Mouse (Mus musculus): ENCODE data around the gene Cacna2d2. TPM values are rescaled to one million over a fixed set of nuclear protein-coding genes. Genes with fewer than 3 reads are reported as not detected.

The Cacna2d2 gene
- polyA plus RNA-seq, 1 experiment from 2014 or later: 2.6 TPM

- Histone ChIP-seq H3K4me1 (replicated peaks) (peaks cover 38% of the 10 kb centered on the region), H3K4me2 (peak within 1 kb of the TSS; percentile 72), H3K27ac (peak within 1 kb of the TSS; percentile 42), H3K9ac (peak within 1 kb of the TSS; percentile 66), H3K9me3 (replicated peaks) (no peaks in the 10 kb centered on the region), H3K27me3 (no peaks in the 10 kb centered on the region), H3K4me3 (peak within 1 kb of the TSS; percentile 71), H3K36me3 (peaks cover 37% of the 10 kb centered on the region)
- peak; percentile 88 for ATAC-seq (replicated peaks; ENCODE audit: insufficient number of reproducible peaks, insufficient read depth, low FRiP score, low read depth)
- WGBS: under 1% methylated on average over 46 of the region's 46 CpGs
Measured at GRCm38 (mm10) chr9:107541474-107542351, 142.3 kb downstream of the Cacna2d2 start, which contains the start of the genes Cyb561d2 and Nprl2. Gene Cyb561d2 (minus strand): TSS chr9:107542193. Gene Nprl2 (plus strand): TSS chr9:107542226.

- Histone ChIP-seq H3K27ac (peak overlapping the region; percentile 42), H3K27me3 (no peaks in the 10 kb centered on the region), H3K36me3 (peaks cover 34% of the 10 kb centered on the region), H3K9me3 (replicated peaks) (no peaks in the 10 kb centered on the region), H3K9ac (peak overlapping the region; percentile 66), H3K4me2 (peak overlapping the region; percentile 72), H3K4me3 (peak overlapping the region; percentile 71), H3K4me1 (replicated peaks) (peaks cover 38% of the 10 kb centered on the region)
- under 1% methylated on average over 11 of the region's 11 CpGs for WGBS
- 0 out of 2 replicates have a peak, but pooled peaks have one; percentile 2 for ATAC-seq (replicated peaks; ENCODE audit: insufficient number of reproducible peaks, insufficient read depth, low FRiP score, low read depth)
Measured at GRCm38 (mm10) chr9:107542352-107542686, 142.9 kb downstream of the Cacna2d2 start.

- no peak for ATAC-seq (replicated peaks; ENCODE audit: insufficient number of reproducible peaks, insufficient read depth, low FRiP score, low read depth)
- peak overlapping the region; percentile 72 for H3K4me2 ChIP-seq
- H3K9me3 ChIP-seq (replicated peaks): no peaks in the 10 kb centered on the region
- 46% methylated on average over 8 of the region's 8 CpGs for WGBS
- H3K4me3 ChIP-seq: peak overlapping the region; percentile 71
- peaks cover 31% of the 10 kb centered on the region for H3K36me3 ChIP-seq
- no peaks in the 10 kb centered on the region for H3K27me3 ChIP-seq
- H3K4me1 ChIP-seq (replicated peaks): peaks cover 39% of the 10 kb centered on the region
- H3K9ac ChIP-seq: peak overlapping the region; percentile 66
- no peak overlapping the region for H3K27ac ChIP-seq
Measured at GRCm38 (mm10) chr9:107542721-107543120, 143.3 kb downstream of the Cacna2d2 start.

GRCm38 (mm10) chr9:107543299-107543698 lies 143.9 kb downstream of the Cacna2d2 start:
- H3K27ac ChIP-seq: no peak overlapping the region
- WGBS: 78% methylated on average over 11 of the region's 11 CpGs
- H3K4me2 ChIP-seq: no peak overlapping the region
- H3K9me3 ChIP-seq (replicated peaks): no peaks in the 10 kb centered on the region
- ATAC-seq (replicated peaks; ENCODE audit: insufficient number of reproducible peaks, insufficient read depth, low FRiP score, low read depth): no peak
- peaks cover 25% of the 10 kb centered on the region for H3K36me3 ChIP-seq
- no peaks in the 10 kb centered on the region for H3K27me3 ChIP-seq
- H3K4me3 ChIP-seq: no peak overlapping the region
- peaks cover 39% of the 10 kb centered on the region for H3K4me1 ChIP-seq (replicated peaks)
- H3K9ac ChIP-seq: no peak overlapping the region

- Histone ChIP-seq H3K27me3 (peaks cover 6% of the 10 kb centered on the region; the same call in 1 of the 2 replicates), H3K9me3 (replicated peaks) (no peaks in the 10 kb centered on the region), H3K27ac (no peak overlapping the region), H3K4me3 (no peak overlapping the region), H3K36me3 (peaks cover 15% of the 10 kb centered on the region; the same call in 1 of the 2 replicates), H3K4me2 (no peak overlapping the region), H3K9ac (no peak overlapping the region), H3K4me1 (replicated peaks) (peaks cover 39% of the 10 kb centered on the region)
- ATAC-seq (replicated peaks; ENCODE audit: insufficient number of reproducible peaks, insufficient read depth, low FRiP score, low read depth): no peak
- 92% methylated on average over 17 of the region's 17 CpGs for WGBS
Measured at GRCm38 (mm10) chr9:107544196-107544700, 144.8 kb downstream of the Cacna2d2 start.

GRCm38 (mm10) chr9:107544729-107545128 lies 145.3 kb downstream of the Cacna2d2 start:
- 88% methylated on average over 12 of the region's 12 CpGs for WGBS
- H3K36me3 ChIP-seq: peaks cover 11% of the 10 kb centered on the region; the same call in 1 of the 2 replicates

GRCm38 (mm10) chr9:107545199-107545598 lies 145.8 kb downstream of the Cacna2d2 start:
- H3K4me2 ChIP-seq: no peak overlapping the region
- H3K27me3 ChIP-seq: peaks cover 11% of the 10 kb centered on the region; the same call in 1 of the 2 replicates
- H3K36me3 ChIP-seq: peaks cover 8% of the 10 kb centered on the region; the same call in 1 of the 2 replicates
- no peak overlapping the region for H3K27ac ChIP-seq
- no peak overlapping the region for H3K4me3 ChIP-seq
- H3K9me3 ChIP-seq (replicated peaks): no peaks in the 10 kb centered on the region
- no peak overlapping the region for H3K9ac ChIP-seq
- H3K4me1 ChIP-seq (replicated peaks): peaks cover 39% of the 10 kb centered on the region
- 79% methylated on average over 10 of the region's 10 CpGs for WGBS
- no peak for ATAC-seq (replicated peaks; ENCODE audit: insufficient number of reproducible peaks, insufficient read depth, low FRiP score, low read depth)

More at GRCm38 (mm10) chr9:107544729-107545128, 145.3 kb downstream of the Cacna2d2 start:
- Histone ChIP-seq H3K4me2 (no peak overlapping the region), H3K27me3 (peaks cover 8% of the 10 kb centered on the region; the same call in 1 of the 2 replicates), H3K4me3 (no peak overlapping the region), H3K27ac (no peak overlapping the region), H3K4me1 (replicated peaks) (peaks cover 39% of the 10 kb centered on the region), H3K9ac (no peak overlapping the region), H3K9me3 (replicated peaks) (no peaks in the 10 kb centered on the region)
- ATAC-seq (replicated peaks; ENCODE audit: insufficient number of reproducible peaks, insufficient read depth, low FRiP score, low read depth): no peak

- Histone ChIP-seq H3K9me3 (replicated peaks) (no peaks in the 10 kb centered on the region), H3K36me3 (peaks cover 8% of the 10 kb centered on the region; the same call in 1 of the 2 replicates), H3K4me2 (no peak overlapping the region), H3K4me3 (no peak overlapping the region), H3K4me1 (replicated peaks) (peaks cover 39% of the 10 kb centered on the region), H3K9ac (no peak overlapping the region), H3K27ac (no peak overlapping the region), H3K27me3 (peaks cover 14% of the 10 kb centered on the region; the same call in 1 of the 2 replicates)
- no peak for ATAC-seq (replicated peaks; ENCODE audit: insufficient number of reproducible peaks, insufficient read depth, low FRiP score, low read depth)
- 14% methylated on average over 3 of the region's 3 CpGs for WGBS
Measured at GRCm38 (mm10) chr9:107545602-107546001, 146.2 kb downstream of the Cacna2d2 start.

- Histone ChIP-seq H3K36me3 (peaks cover 8% of the 10 kb centered on the region; the same call in 1 of the 2 replicates), H3K9ac (0 out of 2 replicates have a peak within 1 kb of the TSS, but pooled peaks have one; percentile 7), H3K27me3 (peaks cover 18% of the 10 kb centered on the region; the same call in 1 of the 2 replicates), H3K4me2 (peak within 1 kb of the TSS; percentile 58), H3K9me3 (replicated peaks) (no peaks in the 10 kb centered on the region), H3K4me1 (replicated peaks) (peaks cover 44% of the 10 kb centered on the region), H3K4me3 (peak within 1 kb of the TSS; percentile 26), H3K27ac (0 out of 2 replicates have a peak within 1 kb of the TSS, but pooled peaks have one; percentile 11)
- ATAC-seq (replicated peaks; ENCODE audit: insufficient number of reproducible peaks, insufficient read depth, low FRiP score, low read depth): peak; percentile 33; the same call in 1 of the 2 replicates
- 3% methylated on average over 20 of the region's 20 CpGs for WGBS
Measured at GRCm38 (mm10) chr9:107547026-107547425, 147.6 kb downstream of the Cacna2d2 start, which contains the start of gene Zmynd10. Gene Zmynd10 (plus strand): TSS chr9:107547298.

- Histone ChIP-seq H3K4me1 (replicated peaks) (peaks cover 46% of the 10 kb centered on the region), H3K27ac (no peak overlapping the region), H3K9ac (no peak overlapping the region), H3K4me2 (no peak overlapping the region), H3K27me3 (peaks cover 18% of the 10 kb centered on the region; the same call in 1 of the 2 replicates), H3K4me3 (no peak overlapping the region), H3K9me3 (replicated peaks) (no peaks in the 10 kb centered on the region), H3K36me3 (peaks cover 8% of the 10 kb centered on the region; the same call in 1 of the 2 replicates)
- ATAC-seq (replicated peaks; ENCODE audit: insufficient number of reproducible peaks, insufficient read depth, low FRiP score, low read depth): no peak
- 73% methylated on average over 5 of the region's 5 CpGs for WGBS
Measured at GRCm38 (mm10) chr9:107547957-107548356, 148.5 kb downstream of the Cacna2d2 start.

GRCm38 (mm10) chr9:107548820-107549219 lies 149.4 kb downstream of the Cacna2d2 start:
- peaks cover 52% of the 10 kb centered on the region for H3K4me1 ChIP-seq (replicated peaks)
- no peak for ATAC-seq (replicated peaks; ENCODE audit: insufficient number of reproducible peaks, insufficient read depth, low FRiP score, low read depth)
- WGBS: 86% methylated on average over 10 of the region's 10 CpGs
- peaks cover 8% of the 10 kb centered on the region; the same call in 1 of the 2 replicates for H3K36me3 ChIP-seq
- H3K27ac ChIP-seq: no peak overlapping the region
- no peak overlapping the region for H3K4me3 ChIP-seq
- H3K27me3 ChIP-seq: peaks cover 18% of the 10 kb centered on the region; the same call in 1 of the 2 replicates
- H3K9me3 ChIP-seq (replicated peaks): no peaks in the 10 kb centered on the region
- H3K9ac ChIP-seq: no peak overlapping the region
- H3K4me2 ChIP-seq: no peak overlapping the region

All from heart, embryonic 15.5 days (tissue).